Mouse (Mus musculus) heart, postnatal 0 days (tissue): ENCODE results near the gene Hist1h2bc.

ENCODE experiments used
- CTCF ChIP-seq: IDR thresholded peaks from 2 replicates; pipeline ENCODE4 v1.5.1; 2016; ENCODE audit warnings: antibody characterized with exemption, control low read depth, low read depth
- EP300 ChIP-seq: IDR thresholded peaks from 2 replicates; pipeline ENCODE4 v1.6.1; 2016; ENCODE audit warnings: antibody characterized with exemption, low read depth

GRCm38 (mm10) chr13:23687181-23687580 is 3.2 kb downstream of the Hist1h2bc start:
- TF ChIP-seq CTCF: no peak
- TF ChIP-seq EP300: no peak
